Mouse (Mus musculus): ENCODE data around the gene Col6a1.

Col6a1 gene

DNA sequence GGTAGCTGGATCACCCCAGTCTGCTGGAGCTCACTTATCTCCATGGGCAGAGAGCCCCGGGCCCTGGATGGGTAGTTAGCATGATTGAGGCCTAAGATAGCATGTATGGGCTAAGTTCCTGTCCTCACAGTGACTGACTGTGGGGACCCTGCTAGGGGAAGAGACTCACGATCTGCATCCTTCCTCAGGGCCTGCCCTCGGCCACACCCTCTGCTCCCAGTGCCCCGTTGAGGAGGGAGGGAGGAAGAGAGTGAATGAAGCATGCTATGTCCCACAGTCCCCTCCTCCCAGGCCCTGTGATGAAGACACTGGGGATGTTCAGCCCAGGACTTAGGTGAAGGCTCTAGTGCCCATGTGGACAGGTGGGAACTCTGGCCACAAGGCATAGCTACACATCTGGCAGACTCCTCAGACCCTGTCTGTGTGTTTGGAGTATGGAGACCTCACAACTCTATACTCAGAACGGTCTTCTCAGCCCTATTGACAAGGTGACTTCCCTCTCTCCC, 1.7 kb downstream of the Col6a1 start:
- no peak for DNase-seq (ENCODE audit: low spot score)

DNA sequence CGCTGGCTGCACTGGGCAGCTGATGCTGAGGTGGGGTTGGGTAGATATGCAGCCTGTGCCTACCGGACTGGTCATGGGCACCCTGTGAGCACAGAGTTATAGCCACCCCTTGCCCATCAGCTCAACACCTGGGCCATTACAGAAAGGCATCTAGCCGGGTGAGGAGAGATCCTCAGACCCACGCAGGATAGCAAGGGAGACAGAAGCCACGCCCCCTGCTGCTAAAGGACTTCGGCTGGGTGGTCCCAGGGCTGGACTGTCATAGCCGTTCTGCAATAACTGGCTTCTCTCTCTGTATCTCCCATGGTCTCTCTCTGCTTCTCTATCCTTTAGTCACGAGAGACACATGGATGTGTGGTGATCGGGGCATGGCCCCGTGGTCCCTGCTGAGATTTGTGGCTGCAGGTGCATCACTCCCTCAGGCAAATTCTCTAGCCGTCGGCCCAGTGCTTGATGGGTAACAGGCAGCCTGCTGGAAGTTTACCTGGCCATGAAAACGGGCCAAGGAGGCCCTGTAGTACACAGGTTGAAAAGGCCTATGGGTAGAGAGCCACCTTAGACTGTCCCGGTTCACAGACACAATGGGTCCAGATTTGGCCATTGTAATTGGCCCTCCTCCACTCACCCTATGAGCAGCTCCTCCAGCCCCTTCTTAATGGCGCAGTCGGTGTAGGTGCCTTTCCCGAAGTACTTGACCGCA, 3.1 kb downstream of the Col6a1 start:
- DNase-seq (ENCODE audit: low spot score) = no peak

DNA sequence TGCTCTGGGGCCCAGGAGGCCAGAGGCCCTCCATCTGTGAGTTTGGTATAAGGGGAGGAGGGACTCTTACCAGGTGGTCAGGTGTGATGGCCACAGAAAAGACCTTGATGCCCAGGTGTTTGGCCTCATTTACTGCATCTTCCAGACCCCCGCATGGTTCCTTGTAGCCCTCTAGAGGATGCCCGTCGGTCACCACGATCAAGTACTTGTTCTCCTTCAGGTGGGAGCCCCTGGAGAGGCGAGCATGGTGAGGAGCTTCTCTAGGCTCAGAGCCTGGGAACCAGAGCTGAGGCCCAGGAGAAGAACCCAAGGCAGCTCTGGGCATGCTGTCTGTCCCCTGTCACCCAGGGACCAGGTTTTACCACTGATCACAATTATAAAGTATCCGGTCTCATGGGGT, 4.2 kb downstream of the Col6a1 start:
- no peak for DNase-seq (ENCODE audit: low spot score)

DNA sequence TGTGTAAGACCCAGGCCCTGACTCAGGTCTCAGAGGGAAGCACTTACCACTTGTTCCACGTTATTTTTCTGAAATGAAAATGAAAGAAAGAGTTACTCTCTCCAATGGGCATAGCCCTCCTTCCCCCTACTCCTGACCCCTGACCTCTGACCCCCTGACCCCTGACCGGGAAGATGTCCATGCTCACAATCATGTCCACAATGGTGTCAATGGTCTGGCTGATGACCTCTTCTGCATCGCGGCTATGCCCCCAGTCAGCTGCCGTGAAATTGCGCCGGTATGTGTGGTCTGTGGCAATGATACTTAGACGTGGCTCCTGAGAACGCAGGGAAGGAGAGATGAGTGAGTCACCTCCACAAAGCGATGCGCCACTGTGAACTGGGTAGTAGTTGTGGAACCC, 4.8 kb downstream of the Col6a1 start:
- no peak for DNase-seq (ENCODE audit: low spot score)

DNA sequence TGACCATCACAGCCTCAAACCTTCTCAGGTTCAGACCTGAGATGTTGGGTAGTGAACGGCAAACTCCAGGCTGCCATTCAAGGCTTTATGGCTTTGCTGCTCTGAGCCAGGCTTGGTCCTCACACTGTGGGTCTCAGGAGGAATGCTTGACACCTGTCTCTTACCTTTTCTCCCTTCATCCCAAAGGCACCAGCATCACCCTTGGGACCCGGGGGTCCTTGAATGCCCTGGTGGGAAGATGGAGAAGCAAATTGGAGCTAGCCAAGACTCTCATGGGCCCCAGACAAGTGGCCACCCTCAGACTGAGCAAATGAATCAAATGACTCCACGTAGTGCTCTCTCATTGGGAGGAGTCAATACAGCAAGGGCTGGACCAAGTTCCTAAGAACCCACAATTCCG, 8.3 kb downstream of the Col6a1 start:
- DNase-seq (ENCODE audit: low spot score) = no peak

DNA sequence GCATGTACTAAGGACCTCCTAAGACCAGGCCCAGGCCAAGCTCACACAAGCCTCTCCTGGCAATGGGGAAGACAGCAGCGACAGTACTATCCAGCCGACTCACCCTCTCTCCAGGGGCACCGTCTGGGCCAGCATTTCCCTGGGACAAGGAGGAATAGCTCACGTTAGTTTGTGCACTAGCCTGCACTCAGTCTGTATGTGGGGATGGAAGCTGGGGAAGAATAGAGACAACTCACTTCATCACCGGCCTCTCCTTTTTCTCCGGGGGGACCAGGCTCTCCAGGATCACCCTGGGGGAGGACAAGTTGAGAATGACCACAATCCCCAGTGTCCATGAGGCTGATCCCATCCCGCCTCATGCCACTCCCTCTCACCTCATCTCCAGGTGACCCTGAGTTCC, 8.9 kb downstream of the Col6a1 start:
- no peak for DNase-seq (ENCODE audit: low spot score)

DNA sequence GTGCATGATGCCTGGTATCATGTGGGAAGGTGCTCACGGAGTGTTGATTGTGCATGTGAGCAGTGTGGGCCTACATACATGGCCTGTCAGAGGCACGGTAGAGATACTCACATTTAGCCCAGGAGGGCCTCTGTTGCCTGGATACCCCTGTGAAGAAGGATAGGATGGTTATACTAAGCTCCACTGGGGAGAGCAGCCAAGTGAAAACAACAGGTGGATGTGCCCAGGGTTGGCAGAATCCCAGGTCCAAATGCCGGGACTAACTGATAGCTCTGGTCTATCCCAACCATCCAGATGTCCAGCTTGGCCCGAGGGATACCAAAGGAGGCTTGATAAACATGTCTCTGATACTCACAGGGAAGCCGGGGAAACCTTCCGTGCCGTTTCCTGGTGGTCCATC, 11.7 kb downstream of the Col6a1 start:
- DNase-seq (ENCODE audit: low spot score) = no peak

DNA sequence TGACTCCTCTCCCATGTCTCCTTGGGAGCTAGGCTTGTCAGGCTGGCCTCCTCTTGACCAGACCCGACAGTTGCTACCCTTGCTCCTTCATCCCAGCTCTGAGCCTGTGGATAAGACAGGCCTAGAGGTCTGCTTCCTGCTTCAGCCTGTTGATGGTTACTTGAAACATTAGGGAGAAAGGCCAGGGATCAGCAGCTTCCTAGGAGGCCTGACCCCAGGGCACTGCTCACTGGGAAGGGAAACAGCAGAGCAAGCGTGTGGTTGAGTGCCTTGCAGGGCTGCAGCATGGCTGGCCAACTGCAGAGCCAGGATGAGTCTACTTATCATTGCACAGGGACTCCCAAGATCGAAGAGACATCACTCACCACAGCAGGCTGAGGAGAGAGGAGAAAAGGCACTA, 13.5 kb downstream of the Col6a1 start:
- DNase-seq (ENCODE audit: low spot score) = no peak

DNA sequence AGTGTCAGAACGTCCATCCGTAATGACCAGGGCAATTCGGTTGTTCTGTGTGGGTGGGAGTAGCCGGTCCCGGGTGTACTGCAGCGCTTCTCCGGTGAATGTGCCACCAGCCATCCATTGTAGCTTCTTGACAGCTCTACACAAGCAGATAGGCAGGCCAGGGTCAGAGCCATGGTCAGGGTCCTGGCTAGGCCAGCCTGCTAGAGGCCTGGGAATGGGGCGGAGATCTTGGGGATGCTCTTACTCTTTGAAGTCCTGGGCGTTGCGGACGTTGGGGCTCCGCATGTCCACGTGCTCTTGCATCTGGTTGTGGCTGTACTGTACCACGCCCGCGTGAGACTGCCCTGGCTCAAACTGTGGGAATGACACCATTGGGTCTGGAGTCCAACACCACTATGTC, 14.6 kb downstream of the Col6a1 start:
- no peak for DNase-seq (ENCODE audit: low spot score)

DNA sequence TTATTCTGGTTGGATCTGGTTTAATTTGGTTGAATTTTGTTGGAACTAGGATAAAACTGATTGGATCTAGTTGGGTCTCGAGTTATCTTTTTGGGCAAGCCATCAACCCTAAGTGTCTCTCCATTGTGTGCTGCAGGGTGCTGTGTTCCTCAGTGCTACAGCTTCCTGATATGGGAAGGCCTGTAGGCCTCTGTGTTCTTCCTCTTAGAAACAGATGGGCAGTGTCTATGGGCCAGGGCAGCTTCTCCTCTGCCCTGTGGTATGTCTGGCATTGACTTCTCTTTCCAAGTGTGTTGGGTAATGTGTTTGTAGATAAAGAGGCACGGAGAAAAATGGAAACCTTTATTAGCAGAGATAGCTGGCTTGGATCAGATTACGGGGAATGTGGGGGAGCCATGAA, 17.5 kb downstream of the Col6a1 start:
- DNase-seq (ENCODE audit: low spot score) = no peak

DNA sequence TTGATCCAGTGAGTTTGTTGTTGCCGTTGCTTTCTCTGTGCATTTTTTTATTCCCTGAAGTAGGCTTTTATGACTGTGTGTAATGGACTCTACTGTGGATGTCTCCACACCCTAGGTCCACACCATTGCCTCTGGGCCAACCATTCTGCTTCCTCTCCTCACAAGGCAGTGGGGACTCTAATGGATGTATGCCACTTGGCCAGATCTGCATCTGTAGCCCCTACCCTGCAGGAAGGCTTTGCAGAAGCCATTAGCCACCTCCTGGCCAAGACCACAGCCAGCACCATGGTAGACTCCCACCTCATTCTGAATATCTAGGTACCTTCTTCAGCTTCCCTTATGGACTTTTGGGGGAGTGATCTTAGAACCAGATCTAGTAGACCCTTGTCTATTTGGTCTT, 18.4 kb downstream of the Col6a1 start:
- DNase-seq (ENCODE audit: low spot score) = no peak

DNA sequence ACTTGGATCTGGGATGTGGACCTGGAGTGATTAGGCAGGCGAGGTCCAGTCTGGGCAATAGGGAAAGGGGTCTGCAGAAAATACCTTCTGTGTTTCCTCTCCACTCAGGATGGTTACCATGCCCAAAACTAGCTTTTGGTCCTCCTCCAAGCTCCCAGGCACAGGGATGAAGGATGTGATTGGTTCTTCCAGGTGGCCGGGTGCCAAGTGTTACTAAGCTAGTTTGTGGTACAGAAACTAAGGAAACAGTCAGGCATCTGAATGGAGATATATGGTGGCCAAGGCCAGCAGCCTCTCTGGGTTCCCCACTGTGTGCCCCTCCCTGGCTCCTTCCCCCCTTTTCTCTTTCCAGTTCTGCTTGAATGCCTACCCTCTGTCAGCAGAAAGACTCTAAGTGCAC, 19.0 kb downstream of the Col6a1 start:
- DNase-seq (ENCODE audit: low spot score) = no peak

DNA sequence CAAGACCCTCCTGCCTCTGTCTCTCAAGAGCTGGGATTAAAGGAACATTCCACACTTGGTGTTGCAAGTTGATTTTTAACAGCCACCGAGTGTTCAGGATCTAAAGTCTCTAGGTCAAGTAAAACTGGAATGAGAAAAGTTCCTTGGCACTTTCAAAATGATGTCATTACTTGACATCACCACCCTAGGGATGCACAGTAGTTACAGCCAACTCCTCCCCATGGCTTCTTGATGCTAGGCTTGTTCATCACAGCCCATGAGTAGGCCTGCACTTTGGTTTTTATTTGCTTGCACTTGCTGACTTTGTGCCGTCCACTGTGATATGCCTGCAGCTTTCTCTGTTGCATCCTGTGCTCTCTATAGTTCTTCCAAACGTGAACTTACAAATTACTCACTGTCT, 21.6 kb downstream of the Col6a1 start:
- DNase-seq (ENCODE audit: low spot score) = no peak

DNA sequence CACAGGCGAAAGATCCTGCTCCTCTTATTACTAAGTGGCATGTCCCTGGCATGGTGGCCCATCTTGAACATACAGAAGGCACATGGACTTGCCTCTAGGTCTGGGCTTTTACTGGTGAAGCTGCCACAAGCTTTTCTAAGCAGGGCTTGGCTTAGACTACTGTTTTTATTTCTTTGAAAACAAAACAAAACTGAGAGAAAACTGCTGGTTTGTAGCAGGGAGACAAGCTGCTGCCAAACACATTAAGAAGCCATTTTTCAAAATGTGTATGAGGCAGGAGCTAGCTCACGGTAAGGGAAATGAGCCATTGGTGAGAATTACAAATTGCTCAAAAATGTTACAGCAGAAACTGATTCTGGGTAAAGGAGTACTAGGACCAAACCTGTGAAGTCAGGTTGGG, 24.5 kb downstream of the Col6a1 start:
- no peak for DNase-seq (ENCODE audit: low spot score)

DNA sequence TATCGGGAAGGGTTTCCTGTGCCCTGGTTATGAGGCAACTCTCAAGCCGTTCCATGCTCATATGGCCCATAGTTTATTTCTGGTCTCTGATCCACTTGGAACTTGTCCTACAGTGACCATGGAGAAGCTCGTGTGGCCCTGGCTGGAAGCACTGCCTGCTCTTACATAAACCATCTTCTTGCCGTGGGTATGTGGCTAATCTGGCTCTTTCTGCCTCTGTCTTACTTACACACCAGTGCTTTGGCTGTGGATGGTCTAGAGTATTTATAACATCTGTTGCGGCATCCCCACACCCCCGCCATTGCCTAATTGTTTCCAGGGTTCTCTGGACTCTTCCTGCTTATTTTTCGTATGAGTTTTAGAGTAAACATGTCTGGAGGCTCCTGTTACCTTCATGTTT, 26.2 kb downstream of the Col6a1 start:
- no peak for DNase-seq (ENCODE audit: low spot score)

DNA sequence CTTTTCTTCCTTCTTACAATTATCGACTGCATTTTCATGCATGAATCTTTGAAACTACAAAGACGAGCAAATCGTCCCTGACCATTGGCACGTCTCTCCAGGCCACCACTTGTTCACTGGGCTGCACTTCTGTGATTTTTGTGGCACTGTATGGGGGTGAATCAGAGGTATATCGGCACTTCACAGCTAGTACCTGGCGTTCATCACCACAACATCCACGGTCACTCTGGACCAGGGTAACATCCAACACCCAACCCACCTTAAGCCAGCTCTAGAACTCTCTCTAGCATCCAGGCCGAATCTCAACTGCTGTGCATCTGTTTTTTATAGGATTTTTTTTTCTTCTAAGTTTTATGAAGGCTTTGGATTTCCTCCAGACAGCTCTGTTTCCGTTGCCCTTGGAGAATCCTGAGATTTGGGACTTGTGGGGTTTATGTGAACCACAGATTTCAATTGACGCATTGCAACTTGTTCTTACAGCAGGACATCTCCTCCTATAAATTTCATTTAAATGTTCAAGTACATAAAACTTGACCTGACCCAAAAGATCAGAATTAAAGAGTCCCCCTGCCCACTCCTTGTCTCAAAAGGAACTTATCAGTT, 30.6 kb downstream of the Col6a1 start:
- no peak for DNase-seq (ENCODE audit: low spot score)

DNA sequence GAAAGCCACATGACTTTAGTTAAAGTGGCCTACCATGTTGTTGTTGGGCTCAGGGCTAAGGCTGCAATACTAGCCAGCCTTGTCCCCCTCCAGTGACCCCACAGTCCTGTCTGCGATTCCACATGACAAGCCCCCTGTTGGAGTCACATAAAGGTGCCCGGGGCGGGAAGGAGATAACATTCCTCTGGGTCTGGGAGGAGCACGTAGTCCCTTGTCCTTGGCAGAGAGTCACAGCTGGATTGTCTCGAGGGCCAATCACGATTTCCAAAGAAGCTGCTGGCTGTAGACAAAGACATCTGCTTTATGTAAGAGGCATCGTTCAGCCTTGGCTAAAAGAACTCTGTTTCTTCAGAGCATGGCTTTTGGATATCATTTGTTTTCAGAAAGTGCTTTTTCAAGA, 31.2 kb downstream of the Col6a1 start:
- no peak for DNase-seq (ENCODE audit: low spot score)

DNA sequence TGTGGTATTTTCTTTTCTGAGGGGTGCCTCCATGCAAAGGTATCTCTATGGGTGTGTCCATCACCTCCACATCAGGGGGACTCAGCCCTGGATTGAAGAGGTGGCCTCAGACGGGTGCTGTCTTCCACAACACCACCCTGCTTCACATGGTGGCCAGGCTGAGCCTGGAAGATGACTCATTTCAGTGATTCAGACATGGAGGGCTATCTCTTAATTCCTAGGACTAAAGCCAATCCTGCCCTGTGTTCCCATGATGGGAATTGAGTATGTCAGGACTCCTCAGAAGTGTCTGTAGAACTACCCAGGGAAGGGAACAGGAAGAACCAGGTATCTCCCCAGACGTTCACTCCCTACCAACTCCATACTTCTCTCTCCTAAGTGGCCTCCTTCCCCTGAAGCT, 32.5 kb downstream of the Col6a1 start:
- DNase-seq (ENCODE audit: low spot score) = no peak

DNA sequence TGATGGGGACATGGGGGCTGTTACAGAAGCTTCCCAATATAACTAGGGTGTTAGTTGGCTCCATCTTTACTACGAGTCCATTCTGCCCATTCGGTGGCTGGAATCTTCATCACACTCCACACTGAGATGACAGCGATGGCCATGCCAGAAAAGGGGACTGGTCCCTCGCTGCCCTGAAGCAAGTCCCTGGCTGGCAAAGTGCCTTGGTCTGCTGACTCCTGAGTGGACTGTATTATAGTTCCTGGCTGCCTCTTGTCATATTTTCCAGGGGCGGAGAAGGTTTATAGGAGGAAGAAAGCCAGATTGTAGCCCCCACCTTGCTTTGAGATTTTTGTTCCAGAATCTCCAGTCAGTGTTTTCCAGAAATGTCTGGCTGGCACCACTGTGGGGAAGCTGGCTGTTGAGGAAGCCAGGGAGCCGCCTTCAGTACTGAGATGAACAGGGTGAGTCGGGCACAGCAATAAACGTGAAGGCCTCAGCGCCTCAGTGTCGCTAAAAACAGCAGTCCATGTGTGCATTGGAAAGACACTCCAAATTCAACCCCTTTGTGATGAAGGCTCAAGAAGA, 40.4 kb downstream of the Col6a1 start:
- no peak for DNase-seq (ENCODE audit: low spot score)

DNA sequence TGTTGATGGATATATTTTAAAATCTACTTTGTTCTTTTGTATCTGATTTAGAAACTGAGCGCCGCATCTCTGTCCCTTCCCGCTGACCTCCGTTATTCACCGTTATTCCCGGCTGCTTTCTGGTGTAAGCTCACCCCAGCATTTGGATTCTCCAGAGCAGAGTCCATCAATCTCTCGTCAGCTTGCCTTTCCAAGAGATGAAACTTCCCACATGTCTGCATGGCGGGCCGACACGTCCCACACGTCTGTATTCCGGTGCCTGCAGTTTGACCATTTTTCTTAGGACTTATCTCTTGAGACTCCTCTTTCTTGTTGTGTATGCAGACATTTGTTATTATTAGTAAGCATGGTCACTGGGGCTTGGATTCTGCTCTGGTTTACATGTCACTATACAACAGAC, 42.0 kb downstream of the Col6a1 start:
- no peak for DNase-seq (ENCODE audit: low spot score)

DNA sequence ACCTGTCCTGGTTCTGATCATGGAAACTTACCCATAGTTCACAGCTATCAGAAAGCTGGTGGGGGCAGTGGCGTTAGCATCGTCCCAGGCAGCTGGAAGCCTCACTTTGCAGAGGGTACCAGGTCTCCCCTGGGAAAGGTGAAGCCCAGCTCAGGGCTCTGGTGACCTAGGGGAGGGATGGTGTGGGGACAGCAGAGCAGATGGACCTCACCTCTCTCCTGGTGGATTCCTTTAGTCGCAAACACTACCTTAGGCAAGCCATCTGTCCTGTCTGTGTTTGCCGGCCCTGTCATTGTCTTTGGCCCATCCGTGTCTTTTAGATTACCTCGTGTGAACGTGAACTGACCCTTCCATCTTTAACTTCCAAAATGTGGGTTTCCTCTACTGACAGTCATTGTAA, 42.5 kb downstream of the Col6a1 start:
- no peak for DNase-seq (ENCODE audit: low spot score)

DNA sequence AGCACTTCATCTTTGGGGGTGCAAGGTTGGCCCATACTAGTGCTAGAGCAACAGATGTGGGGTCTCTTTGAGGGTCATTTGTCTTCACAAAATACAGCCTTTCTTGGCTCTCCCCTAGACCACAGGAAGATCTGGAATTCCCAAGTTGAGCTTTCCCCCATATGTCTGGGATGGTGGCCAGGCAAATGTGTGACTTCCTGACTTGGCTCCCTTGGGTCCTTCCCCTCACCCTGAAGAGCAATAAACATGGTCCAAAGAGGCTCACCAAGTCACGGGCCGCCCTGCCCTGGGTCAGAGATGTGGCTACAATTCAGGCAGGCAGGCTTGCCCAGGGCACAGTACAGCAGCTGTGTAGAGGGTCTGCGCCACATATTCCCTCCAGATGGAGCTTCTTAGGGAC, 44.1 kb downstream of the Col6a1 start:
- no peak for DNase-seq (ENCODE audit: low spot score)

DNA sequence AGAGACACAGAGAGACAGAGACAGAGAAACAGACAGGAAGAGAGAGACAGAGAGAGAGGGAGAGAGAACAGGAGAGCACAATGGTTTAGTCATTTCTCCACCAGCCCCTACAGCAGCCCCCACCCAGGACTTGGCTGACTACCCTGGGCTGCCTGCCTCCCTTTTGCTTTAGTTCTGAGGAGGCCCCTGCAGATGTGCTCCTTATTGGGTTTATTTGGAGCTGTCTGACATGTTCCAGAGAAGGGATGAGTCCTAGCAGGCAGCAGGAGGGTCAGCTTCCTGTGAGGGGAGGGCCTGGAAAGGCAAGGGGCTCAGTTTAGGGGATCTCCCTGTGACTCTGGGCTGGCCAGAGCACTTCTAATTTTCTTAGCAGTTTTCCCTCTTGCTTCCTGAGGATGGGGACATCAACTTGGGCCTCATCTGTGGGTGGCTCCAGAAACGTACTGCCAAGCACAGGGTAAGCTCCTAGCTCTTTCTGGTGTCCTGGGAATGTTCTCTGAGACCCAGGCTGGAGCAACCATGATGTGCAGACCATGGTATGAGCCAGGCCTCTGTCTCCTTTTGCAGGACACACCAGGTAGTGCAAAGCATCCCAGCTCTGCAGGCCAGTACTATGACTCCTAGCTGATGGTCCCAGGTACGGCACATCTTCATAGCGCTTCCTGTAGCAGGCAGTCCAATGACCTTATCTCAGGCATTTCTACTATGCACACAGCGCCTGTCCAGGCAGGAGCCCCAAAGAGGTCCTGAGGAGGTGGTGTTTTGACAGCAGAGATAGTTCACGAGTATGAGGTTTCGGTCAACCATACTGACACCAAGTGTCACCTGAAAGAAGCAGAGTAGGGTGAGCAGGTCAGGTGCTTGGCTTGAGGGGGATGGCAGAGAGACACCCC, 45.0 kb downstream of the Col6a1 start:
- DNase-seq (ENCODE audit: low spot score) = no peak
